Mouse (Mus musculus): ENCODE measurements around the gene Zfp541.

Zfp541 gene

DNA sequence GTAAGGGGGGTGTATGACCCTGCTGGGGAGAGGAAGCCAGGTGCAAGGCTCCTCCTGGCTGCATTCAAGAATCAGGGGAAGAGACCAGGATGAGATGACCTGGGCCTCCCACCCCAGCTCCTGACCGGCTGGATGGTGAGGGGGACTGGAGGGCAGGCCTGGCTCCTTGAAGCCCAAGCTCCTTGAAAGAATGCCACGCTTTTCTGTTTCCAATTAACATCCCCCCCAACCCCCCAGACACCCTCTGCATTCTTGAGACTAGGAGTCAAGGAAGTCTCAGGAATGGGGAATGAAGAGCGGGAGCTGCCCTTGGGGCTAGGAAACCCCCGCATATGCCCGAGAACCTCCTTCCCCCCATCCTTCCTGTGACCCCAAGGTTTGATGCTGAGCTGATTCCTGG is 17.1 kb upstream of the Zfp541 start:
- DNase-seq (ENCODE audit: low spot score): no peak

DNA sequence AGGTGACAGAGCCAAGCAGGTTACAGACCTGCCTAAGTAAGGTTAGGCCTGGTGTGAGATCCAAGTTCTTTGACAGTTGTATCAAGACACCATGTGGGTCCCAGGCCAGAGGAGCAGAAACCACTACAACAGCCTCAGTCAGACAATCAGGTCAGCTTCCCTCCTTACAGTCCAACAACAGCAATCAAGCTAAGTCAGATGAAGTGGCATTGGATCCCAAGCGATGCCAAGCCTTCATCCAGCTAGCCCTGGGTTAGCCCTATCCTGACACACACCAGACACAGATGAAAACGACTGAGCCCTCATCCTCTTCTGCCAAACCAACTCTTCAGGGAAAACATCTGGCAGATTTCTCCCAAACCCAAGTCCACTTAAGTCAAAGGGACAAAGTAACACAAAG is 16.1 kb upstream of the Zfp541 start:
- no peak for DNase-seq (ENCODE audit: low spot score)

DNA sequence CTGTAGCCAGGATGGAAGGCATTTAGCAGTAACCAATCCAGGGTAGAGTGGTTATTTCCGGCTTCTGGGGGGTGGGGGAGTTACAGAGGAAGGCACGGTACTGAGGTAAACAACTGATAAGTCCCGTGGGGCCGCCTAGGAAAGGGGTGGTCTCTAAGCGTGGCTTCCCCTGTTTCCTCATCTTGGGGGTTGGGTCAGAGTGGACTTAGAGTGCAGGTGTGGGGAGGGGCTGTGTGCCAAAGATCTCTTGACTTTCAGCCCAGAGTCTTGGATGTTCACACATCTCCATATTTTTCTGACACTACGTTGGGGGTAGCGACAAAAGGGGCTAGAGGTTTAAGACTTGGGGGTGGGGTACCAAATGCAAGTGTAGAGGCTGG is 15.5 kb upstream of the Zfp541 start:
- DNase-seq (ENCODE audit: low spot score): no peak

GRCm38 (mm10) chr7:16046481-16047337 is 14.9 kb upstream of the Zfp541 start:
- no peak for DNase-seq (ENCODE audit: low spot score)

DNA sequence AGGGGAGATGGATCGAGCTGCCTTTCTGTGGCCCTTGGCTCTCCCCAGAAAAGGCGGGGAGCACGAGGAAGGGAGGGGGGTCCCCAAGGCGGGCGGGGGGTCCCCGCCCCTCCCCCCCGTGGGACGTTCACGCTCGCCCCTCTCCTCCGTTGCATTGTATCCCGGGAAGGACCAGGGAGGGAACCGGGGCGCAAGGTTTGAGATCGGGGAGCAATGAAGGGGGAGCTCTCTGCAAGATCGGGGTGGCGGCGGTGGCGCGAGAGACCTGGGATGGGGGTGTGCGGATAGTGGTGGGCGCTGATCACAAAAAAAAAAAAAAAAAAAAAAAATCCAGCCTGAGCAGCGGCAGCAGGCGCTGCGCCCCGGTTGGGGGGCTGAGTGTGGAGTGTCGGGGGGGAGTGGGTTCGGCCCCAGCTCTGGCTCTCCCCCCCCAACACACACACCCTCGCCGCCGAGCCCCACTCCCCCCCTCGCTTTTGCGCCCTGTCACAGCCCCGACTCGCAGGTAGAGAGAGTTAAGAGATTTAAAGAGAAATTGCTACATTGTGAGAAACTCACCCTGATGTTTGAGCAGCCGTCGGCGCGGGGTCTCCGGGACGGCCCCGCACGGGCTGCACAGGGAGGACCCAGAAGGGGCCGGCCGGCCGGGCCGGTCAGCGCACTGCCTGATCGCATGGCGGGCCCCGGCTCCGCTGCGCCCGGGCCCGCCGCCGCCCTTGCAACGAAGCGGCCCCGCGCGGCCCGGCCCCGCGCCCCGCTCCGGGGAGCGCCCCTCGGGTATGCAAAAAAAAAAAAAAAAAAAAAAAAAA is 14.1 kb upstream of the Zfp541 start, which contains the start of gene Bicra:
Gene Bicra (minus strand): TSS at position 584 of the 809 bp plus-strand sequence.
- peak; percentile 56 for DNase-seq (ENCODE audit: low spot score)

- peak; percentile 99 for DNase-seq (ENCODE audit: low spot score)
Measured at GRCm38 (mm10) chr7:16048164-16048564, 13.4 kb upstream of the Zfp541 start.

GRCm38 (mm10) chr7:16048675-16049575 is 12.7 kb upstream of the Zfp541 start:
- no peak for DNase-seq (ENCODE audit: low spot score)

- no peak for DNase-seq (ENCODE audit: low spot score)
Measured at GRCm38 (mm10) chr7:16049576-16049915, 12.1 kb upstream of the Zfp541 start.

DNA sequence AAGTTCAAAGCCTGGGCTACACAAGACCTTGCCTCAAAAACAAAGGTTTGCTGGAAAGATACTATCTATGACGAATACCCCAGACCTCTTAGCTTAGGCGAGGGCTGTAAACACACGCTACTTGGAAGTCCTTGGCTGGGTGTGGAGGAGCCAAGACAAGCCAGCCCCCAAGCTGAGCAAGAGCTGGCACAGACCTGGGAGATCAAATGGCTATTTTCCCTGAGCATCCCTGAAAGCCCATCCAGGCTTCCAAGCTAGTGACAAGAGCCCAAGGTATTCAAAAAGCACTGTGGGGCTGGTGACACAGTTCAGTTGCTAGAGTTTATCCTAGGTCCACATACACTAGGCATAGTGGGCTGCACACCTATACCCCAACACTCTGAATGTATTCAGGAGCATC is 11.0 kb upstream of the Zfp541 start:
- DNase-seq (ENCODE audit: low spot score): no peak

- peak; percentile 67 for DNase-seq (ENCODE audit: low spot score)
Measured at GRCm38 (mm10) chr7:16051883-16052595, 9.6 kb upstream of the Zfp541 start.

GRCm38 (mm10) chr7:16052684-16053083 is 8.9 kb upstream of the Zfp541 start:
- DNase-seq (ENCODE audit: low spot score): peak; percentile 80

DNA sequence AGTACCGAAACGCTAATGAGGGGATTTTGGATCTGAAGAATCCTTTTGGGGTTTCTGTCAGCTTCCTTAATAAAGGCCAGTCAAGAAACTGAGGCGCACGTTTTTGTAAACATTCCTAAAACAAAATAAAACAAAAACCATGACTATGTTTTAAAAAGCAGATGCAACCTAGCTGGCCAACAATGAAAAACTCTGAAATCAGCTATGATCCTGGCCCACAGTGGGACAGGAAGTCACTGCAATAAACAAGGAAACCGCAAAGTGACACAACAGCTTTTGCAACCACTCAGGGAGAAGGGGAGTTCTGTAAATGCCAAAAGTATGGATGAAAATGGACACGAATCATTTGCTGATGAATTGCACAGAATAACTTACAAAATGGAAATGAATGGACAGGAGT is 8.5 kb upstream of the Zfp541 start:
- no peak for DNase-seq (ENCODE audit: low spot score)

- DNase-seq (ENCODE audit: low spot score): no peak
Measured at GRCm38 (mm10) chr7:16054966-16055365, 6.6 kb upstream of the Zfp541 start.

- DNase-seq (ENCODE audit: low spot score): no peak
Measured at GRCm38 (mm10) chr7:16055665-16056064, 5.9 kb upstream of the Zfp541 start.

GRCm38 (mm10) chr7:16056459-16057135 is 5.0 kb upstream of the Zfp541 start:
- DNase-seq (ENCODE audit: low spot score): peak; percentile 62

GRCm38 (mm10) chr7:16057136-16057534 is 4.5 kb upstream of the Zfp541 start:
- DNase-seq (ENCODE audit: low spot score): no peak

- no peak for DNase-seq (ENCODE audit: low spot score)
Measured at GRCm38 (mm10) chr7:16062099-16062420, 446 bp downstream of the Zfp541 start.

GRCm38 (mm10) chr7:16063490-16063889 is 1.9 kb downstream of the Zfp541 start:
- no peak for DNase-seq (ENCODE audit: low spot score)

DNA sequence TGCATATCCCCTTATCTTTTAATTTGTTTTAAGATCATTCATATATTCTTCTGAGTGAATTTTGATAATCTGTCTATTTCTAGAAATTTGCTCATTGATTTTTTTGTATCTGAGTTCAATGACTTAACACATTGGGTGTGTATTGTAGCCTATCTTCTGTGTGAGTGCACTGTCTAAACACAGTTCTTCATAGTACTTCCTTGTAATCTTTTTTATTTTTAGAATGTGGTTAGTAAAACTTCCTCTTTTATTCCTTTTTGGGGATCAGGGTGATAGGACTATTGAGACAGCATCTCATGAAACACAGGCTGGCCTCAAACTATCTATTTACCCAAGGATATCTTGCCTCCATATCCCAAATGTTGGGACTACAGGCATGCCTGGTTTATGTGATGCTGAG is 9.2 kb downstream of the Zfp541 start:
- DNase-seq (ENCODE audit: low spot score): no peak

GRCm38 (mm10) chr7:16071906-16072305 is 10.3 kb downstream of the Zfp541 start:
- DNase-seq (ENCODE audit: low spot score): no peak

DNA sequence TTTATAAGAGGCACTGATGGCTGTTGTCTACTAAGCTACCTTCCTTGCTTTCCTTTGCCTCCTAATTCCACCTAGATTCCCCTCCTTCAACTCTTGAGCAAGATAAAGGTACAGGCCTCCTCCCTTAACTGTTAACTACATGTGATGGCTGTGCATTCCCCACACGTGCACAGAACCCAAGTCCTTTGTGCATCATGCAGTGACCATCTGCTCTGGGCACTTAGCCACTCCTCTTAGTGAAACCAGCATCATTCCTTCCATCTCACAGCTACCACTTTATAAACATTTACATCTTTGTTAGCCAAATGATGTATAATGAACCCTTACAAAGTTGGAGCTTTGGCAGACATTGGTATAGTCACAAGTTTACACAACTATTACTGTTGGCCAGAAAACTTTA is 18.3 kb downstream of the Zfp541 start:
- no peak for DNase-seq (ENCODE audit: low spot score)
